Mouse (Mus musculus) intestine, embryonic 16.5 days (tissue): ENCODE measurements around the gene Rara. TPM values are rescaled to one million over a fixed set of nuclear protein-coding genes. Genes with fewer than 3 reads are reported as not detected.

Experiments
- ATAC-seq: fragments of 200-750 bp; cut with Nextera tagmentation; 2 replicates; pipeline ENCODE4 v1.8.0; 2017; ENCODE audit warnings: moderate TSS enrichment, moderate library complexity
- H3K27ac ChIP-seq: fragments of 300-500 bp; sonication (generic); 2 replicates; pipeline ENCODE4 v1.5.1; 2014; ENCODE audit warnings: mild to moderate bottlenecking, low read length
- H3K27me3 ChIP-seq: fragments of 300-500 bp; sonication (generic); replicated peaks from 2 replicates; pipeline ENCODE4 v1.6.1; 2014; ENCODE audit warnings: low read length, control low read depth, mixed read lengths; ENCODE audit not compliant: control insufficient read depth, insufficient read depth
- H3K36me3 ChIP-seq: fragments of 300-500 bp; sonication (generic); 2 replicates; pipeline ENCODE4 v1.6.1; 2014; ENCODE audit warnings: low read length, control low read depth; ENCODE audit not compliant: control insufficient read depth, insufficient read depth
- H3K4me1 ChIP-seq: fragments of 300-500 bp; sonication (generic); 2 replicates; pipeline ENCODE4 v1.6.1; 2014; ENCODE audit warnings: low read length, control low read depth, mixed read lengths; ENCODE audit not compliant: control insufficient read depth, insufficient read depth
- H3K4me2 ChIP-seq: fragments of 300-500 bp; sonication (generic); 2 replicates; pipeline ENCODE4 v1.6.1; 2014; ENCODE audit warnings: low read depth, low read length, control low read depth
- H3K4me3 ChIP-seq: fragments of 300-500 bp; sonication (generic); 2 replicates; pipeline ENCODE4 v1.5.1; 2014; ENCODE audit warnings: mild to moderate bottlenecking, low read length
- H3K9ac ChIP-seq: fragments of 300-500 bp; sonication (generic); 2 replicates; pipeline ENCODE4 v1.6.1; 2014; ENCODE audit warnings: low read depth, low read length
- H3K9me3 ChIP-seq: fragments of 300-500 bp; sonication (generic); 2 replicates; pipeline ENCODE4 v1.6.1; 2016; ENCODE audit warnings: low read length, control low read depth; ENCODE audit not compliant: control insufficient read depth
- WGBS: fragments of 180-500 bp; shearing (Covaris S2); extraction: QIAGEN DNeasy Blood & Tissue Kit; methylation state at CpG from one replicate; pipeline ENCODE4 v1.1.7; 2014; 5-methylcytosine and 5-hydroxymethylcytosine counted together
- polyA plus RNA-seq: library from polyadenylated mRNA; unstranded; fragments of >200 nt; fragmentation: Nextera tagmentation; extraction: Ambion mirVana; gene quantifications from 2 replicates; pipeline ENCODE4 v1.2.1, GENCODE M21; 2015

Rara gene
- polyA plus RNA-seq, 1 experiment from 2014 or later: 28.2 TPM

DNA sequence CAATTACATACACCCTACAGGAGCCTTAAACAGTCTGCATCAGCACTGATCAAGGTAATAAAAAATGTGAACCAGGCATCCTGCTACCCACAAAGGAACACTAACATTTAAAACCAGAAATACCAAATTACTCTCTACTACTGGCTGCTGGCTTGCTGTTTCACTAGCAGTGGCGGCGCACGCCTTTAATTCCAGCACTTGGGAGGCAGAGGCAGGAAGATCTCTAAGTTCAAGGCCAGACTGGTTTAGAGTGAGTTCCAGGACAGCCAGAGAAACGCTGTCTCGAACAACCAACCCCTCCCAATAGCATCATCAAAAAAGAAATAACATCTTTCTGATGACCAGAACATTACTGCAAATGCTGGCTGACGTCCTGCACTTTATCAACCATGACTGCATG, 92.2 kb downstream of the Rara start:
- Histone ChIP-seq H3K27me3 (no peaks in the 10 kb centered on the region), H3K4me1 (peaks cover 7% of the 10 kb centered on the region), H3K36me3 (peaks cover 12% of the 10 kb centered on the region; the same call in 1 of the 2 replicates), H3K9ac (no peak overlapping the region), H3K4me3 (no peak overlapping the region), H3K9me3 (no peaks in the 10 kb centered on the region), H3K27ac (no peak overlapping the region), H3K4me2 (no peak overlapping the region)
- no peak for ATAC-seq
- 92% methylated on average over 6 of the region's 6 CpGs for WGBS

DNA sequence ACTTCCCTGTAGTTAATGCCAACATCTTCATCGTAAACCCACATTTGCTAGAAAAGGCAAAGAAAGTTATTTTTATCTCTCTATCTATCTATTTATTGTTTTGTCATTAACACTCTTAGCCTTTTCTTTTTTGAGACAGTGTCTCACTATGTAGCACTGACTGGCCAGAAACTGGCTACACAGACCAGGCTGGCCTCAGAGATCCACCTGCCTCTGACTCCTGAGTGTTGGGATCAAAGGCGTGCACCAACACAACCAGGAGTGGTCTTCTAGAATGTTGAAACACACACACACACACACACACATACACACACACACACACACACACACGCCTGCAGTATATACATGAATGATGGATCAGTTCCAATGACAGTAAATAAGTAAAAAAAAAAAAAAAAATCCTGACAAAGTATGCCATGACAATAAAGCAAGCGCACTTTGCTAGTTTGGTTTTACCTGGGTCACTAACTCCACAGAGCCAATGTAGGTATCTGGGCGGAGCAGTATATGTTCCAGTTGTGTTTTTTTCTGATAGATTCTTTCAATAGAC, 94.8 kb downstream of the Rara start:
- peaks cover 6% of the 10 kb centered on the region; the same call in 1 of the 2 replicates for H3K36me3 ChIP-seq
- H3K27ac ChIP-seq: no peak overlapping the region
- peak overlapping the region; percentile 78 for H3K4me3 ChIP-seq
- H3K27me3 ChIP-seq: no peaks in the 10 kb centered on the region
- H3K4me2 ChIP-seq: peak overlapping the region; percentile 56
- H3K9me3 ChIP-seq: no peaks in the 10 kb centered on the region
- 66% methylated on average over 5 of the region's 5 CpGs for WGBS
- H3K4me1 ChIP-seq: peaks cover 7% of the 10 kb centered on the region
- ATAC-seq: no peak
- peak overlapping the region; percentile 19; the same call in 1 of the 2 replicates for H3K9ac ChIP-seq

DNA sequence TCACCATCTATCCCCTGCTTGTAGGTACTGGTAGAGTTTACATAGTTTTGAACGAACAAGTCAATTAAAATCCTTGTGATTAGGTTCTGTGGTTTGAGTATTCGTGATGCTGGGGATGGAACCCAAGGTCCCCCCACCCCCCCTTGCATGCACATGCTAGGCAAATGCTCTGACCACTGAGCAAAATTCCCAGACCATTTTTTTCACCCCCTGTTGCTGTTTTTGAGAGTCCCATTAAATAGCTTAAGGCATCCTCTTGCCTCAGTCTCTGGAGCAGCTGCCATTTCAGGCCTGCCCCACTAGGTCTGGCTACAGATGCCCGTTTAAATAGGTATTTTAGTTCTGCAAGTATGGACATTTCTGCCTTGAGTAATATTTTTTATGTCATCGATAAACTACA, 95.5 kb downstream of the Rara start:
- WGBS: 4% methylated on average over 4 of the region's 4 CpGs

DNA sequence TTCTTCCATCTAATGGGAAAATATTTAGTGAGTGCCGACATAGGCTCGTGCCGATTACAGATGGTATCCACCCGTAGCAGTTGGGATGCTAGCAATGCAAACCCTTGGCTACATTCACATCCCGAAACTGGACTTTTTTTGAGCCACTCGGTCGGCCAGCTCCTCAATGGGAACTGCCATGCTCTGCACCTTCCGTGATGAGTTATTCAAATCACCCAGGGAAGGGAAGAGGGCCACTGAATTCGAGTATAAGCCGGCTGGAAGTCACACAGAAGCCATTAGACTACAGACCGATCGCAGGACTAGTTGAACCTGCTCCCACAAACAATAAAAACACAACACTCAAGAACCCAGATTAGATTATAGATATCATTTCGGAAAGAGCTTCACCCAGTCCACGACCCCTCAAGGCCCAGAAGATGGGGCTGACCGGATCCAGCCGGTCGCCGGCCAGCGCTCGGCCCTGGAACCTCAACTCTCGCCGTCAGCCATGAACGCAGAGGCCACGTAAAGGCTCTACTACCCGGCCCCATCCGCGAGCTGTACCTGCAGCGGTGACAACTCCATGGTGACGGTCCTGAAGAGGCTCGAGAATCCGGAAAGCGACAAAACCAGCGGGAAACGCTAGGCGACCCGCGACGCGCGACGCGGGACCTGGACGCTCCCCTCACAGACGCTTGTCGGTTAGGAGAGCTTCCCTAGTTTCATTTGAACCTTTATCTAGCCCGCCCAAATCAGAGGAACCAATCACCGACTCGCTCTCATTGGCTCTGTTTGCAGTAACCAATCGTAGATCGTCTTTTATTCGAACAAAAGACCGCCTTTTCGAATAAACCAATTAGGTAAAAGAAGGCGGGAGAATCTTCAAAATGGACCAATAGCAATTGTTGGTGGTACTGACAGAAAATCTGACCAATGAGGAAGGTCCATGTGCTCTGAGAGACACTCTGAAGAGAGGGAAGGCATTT, 96.2 kb downstream of the Rara start, which contains the start of gene Top2a:
Gene Top2a, minus strand, starts transcription at position 690 of the 968 bp plus-strand sequence.
- H3K27ac ChIP-seq: peak within 1 kb of the TSS; percentile 25; the same call in 1 of the 2 replicates
- peak within 1 kb of the TSS; percentile 78 for H3K4me3 ChIP-seq
- H3K4me2 ChIP-seq: peak within 1 kb of the TSS; percentile 56
- WGBS: under 1% methylated on average over 54 of the region's 54 CpGs
- peak; percentile 96 for ATAC-seq
- no peaks in the 10 kb centered on the region for H3K9me3 ChIP-seq
- peaks cover 6% of the 10 kb centered on the region; the same call in 1 of the 2 replicates for H3K36me3 ChIP-seq
- peaks cover 7% of the 10 kb centered on the region for H3K4me1 ChIP-seq
- H3K9ac ChIP-seq: peak within 1 kb of the TSS; percentile 80
- no peaks in the 10 kb centered on the region for H3K27me3 ChIP-seq

More for the DNA sequence above, 95.5 kb downstream of the Rara start:
- peaks cover 7% of the 10 kb centered on the region for H3K4me1 ChIP-seq
- ATAC-seq: no peak
- H3K36me3 ChIP-seq: peaks cover 6% of the 10 kb centered on the region; the same call in 1 of the 2 replicates
- no peaks in the 10 kb centered on the region for H3K9me3 ChIP-seq
- H3K27me3 ChIP-seq: no peaks in the 10 kb centered on the region
- peak overlapping the region; percentile 80 for H3K9ac ChIP-seq
- H3K27ac ChIP-seq: no peak overlapping the region
- H3K4me3 ChIP-seq: peak overlapping the region; percentile 78
- H3K4me2 ChIP-seq: peak overlapping the region; percentile 56

Other genes starting within 250 kb of the Rara start
- 169 and 181 TPM in 2 replicates for gene Psmd3, start 245.3 kb upstream of the Rara start, polyA plus RNA-seq
- 0.10 TPM in 1 of 2 replicates, not detected in the other for gene Csf3, start 226.6 kb upstream of the Rara start, polyA plus RNA-seq
- gene Med24, start 198.4 kb upstream of the Rara start, polyA plus RNA-seq: 36.8 and 38.5 TPM in 2 replicates
- gene Thra, start 187.2 kb upstream of the Rara start, polyA plus RNA-seq: 41.5 and 42.0 TPM in 2 replicates
- gene Nr1d1, start 152.5 kb upstream of the Rara start, polyA plus RNA-seq: 2.3 and 2.7 TPM in 2 replicates
- gene Msl1, start 132.3 kb upstream of the Rara start, polyA plus RNA-seq: 13.5 and 14.5 TPM in 2 replicates
- 23.1 and 24.3 TPM in 2 replicates for gene Casc3, start 122.9 kb upstream of the Rara start, polyA plus RNA-seq
- 0.67 and 1.1 TPM in 2 replicates for gene Rapgefl1, start 91.0 kb upstream of the Rara start, polyA plus RNA-seq
- gene Wipf2, start 64.2 kb upstream of the Rara start, polyA plus RNA-seq: 3.4 and 3.5 TPM in 2 replicates
- 18.9 and 23.0 TPM in 2 replicates for gene Cdc6, start 20.0 kb upstream of the Rara start, polyA plus RNA-seq
- 0.17 TPM in 1 of 2 replicates, not detected in the other for gene Gjd3, start 55.2 kb downstream of the Rara start, polyA plus RNA-seq
- gene Top2a, start 96.4 kb downstream of the Rara start, polyA plus RNA-seq: 132 and 149 TPM in 2 replicates
- 345 and 352 TPM in 2 replicates for gene Igfbp4, start 113.4 kb downstream of the Rara start, polyA plus RNA-seq
- 0.65 and 1.3 TPM in 2 replicates for gene Tns4, start 161.5 kb downstream of the Rara start, polyA plus RNA-seq
- 0.36 and 0.64 TPM in 2 replicates for gene Ccr7, start 227.3 kb downstream of the Rara start, polyA plus RNA-seq